Comparison of ENCODE assay signal across 8 mouse cellular contexts in genomic region chr14:52013021-52013610, GRCm38 (mm10). TPM values are rescaled to one million over a fixed set of nuclear protein-coding genes. Genes with fewer than 3 reads are reported as not detected.
DNase-seq lines count a peak whose midpoint lies in the region; ATAC-seq lines count a peak whose summit lies in the region.

No protein-coding gene starts in this region.

- peak overlapping the region; percentile 79 for H3K9ac ChIP-seq in heart, embryonic 16.5 days (ENCODE audit: low read length)
- peak overlapping the region; percentile 90 for H3K9ac ChIP-seq in embryonic facial prominence, embryonic 11.5 days (replicated peaks; ENCODE audit: low read length)
- peak overlapping the region; percentile 98 for H3K9ac ChIP-seq in hindbrain, embryonic 11.5 days (ENCODE audit: low read depth, low read length)
- H3K9ac ChIP-seq in midbrain, embryonic 12.5 days (replicated peaks): peak overlapping the region; percentile 99

- intact Hi-C loops in heart, postnatal 14 days (cut with DNase I): no loop called here
- intact Hi-C loops in left cerebral cortex, postnatal 36 days (cut with DNase I): loop anchor here (5.0 kb wide), 2 partner anchors 101 to 131 kb away; partner anchors contain the start of genes Mettl17 and Ndrg2

- H3K4me2 ChIP-seq in heart, embryonic 16.5 days (ENCODE audit: low read depth, low read length): peak overlapping the region; percentile 74
- H3K4me2 ChIP-seq in embryonic facial prominence, embryonic 11.5 days (ENCODE audit: low read depth, low read length): peak overlapping the region; percentile 66
- peak overlapping the region; percentile 71 for H3K4me2 ChIP-seq in hindbrain, embryonic 11.5 days (replicated peaks; ENCODE audit: low read depth, low read length)
- H3K4me2 ChIP-seq in midbrain, embryonic 12.5 days (replicated peaks): peak overlapping the region; percentile 79

- H3K9me3 ChIP-seq in heart, embryonic 16.5 days (replicated peaks; ENCODE audit: control insufficient read depth, low read length): no peaks in the 10 kb centered on the region
- H3K9me3 ChIP-seq in embryonic facial prominence, embryonic 11.5 days (replicated peaks; ENCODE audit: control insufficient read depth, low read length): no peaks in the 10 kb centered on the region
- no peaks in the 10 kb centered on the region for H3K9me3 ChIP-seq in hindbrain, embryonic 11.5 days (ENCODE audit: control insufficient read depth, low read length)
- no peaks in the 10 kb centered on the region for H3K9me3 ChIP-seq in midbrain, embryonic 12.5 days

- no peak for DNase-seq in heart, postnatal 14 days
- no peak for DNase-seq in embryonic facial prominence, embryonic 11.5 days (ENCODE audit: low spot score)
- DNase-seq in hindbrain, embryonic 11.5 days (ENCODE audit: low spot score): no peak
- DNase-seq in left cerebral cortex, postnatal 36 days (ENCODE audit: low spot score in 2 of 2): no peak
- no peak for DNase-seq in adrenal gland, postnatal 25 days
- DNase-seq in kidney, postnatal 36 days: no peak

- WGBS in heart, embryonic 16.5 days: 70% methylated on average over 8 of the region's 8 CpGs
- 46% methylated on average over 8 of the region's 8 CpGs for WGBS in embryonic facial prominence, embryonic 11.5 days
- WGBS in hindbrain, embryonic 11.5 days: 32% methylated on average over 8 of the region's 8 CpGs
- 18% methylated on average over 8 of the region's 8 CpGs for WGBS in midbrain, embryonic 12.5 days

- peaks cover 43% of the 10 kb centered on the region for H3K4me1 ChIP-seq in heart, embryonic 16.5 days (ENCODE audit: control insufficient read depth, insufficient read depth, low read length)
- peaks cover 8% of the 10 kb centered on the region; the same call in 1 of the 2 replicates for H3K4me1 ChIP-seq in embryonic facial prominence, embryonic 11.5 days (ENCODE audit: control insufficient read depth, insufficient read depth, low read length)
- H3K4me1 ChIP-seq in hindbrain, embryonic 11.5 days (replicated peaks; ENCODE audit: control insufficient read depth, insufficient read depth, low read length): peaks cover 32% of the 10 kb centered on the region
- H3K4me1 ChIP-seq in midbrain, embryonic 12.5 days: peaks cover 76% of the 10 kb centered on the region

- peak overlapping the region; percentile 70 for H3K4me3 ChIP-seq in heart, embryonic 16.5 days (ENCODE audit: low read length)
- H3K4me3 ChIP-seq in embryonic facial prominence, embryonic 11.5 days (ENCODE audit: low read depth, low read length): peak overlapping the region; percentile 81
- H3K4me3 ChIP-seq in hindbrain, embryonic 11.5 days (ENCODE audit: low read depth, low read length): peak overlapping the region; percentile 84
- peak overlapping the region; percentile 77 for H3K4me3 ChIP-seq in midbrain, embryonic 12.5 days

- no peak for ATAC-seq in heart, embryonic 16.5 days (replicated peaks; ENCODE audit: extremely low read depth, insufficient read depth, low FRiP score)
- no peak for ATAC-seq in embryonic facial prominence, embryonic 11.5 days (replicated peaks; ENCODE audit: insufficient number of reproducible peaks, low FRiP score, low TSS enrichment, low read depth)
- ATAC-seq in hindbrain, embryonic 11.5 days (ENCODE audit: low FRiP score): no peak
- no peak for ATAC-seq in midbrain, embryonic 12.5 days (ENCODE audit: low FRiP score, low read depth)

- peaks cover 13% of the 10 kb centered on the region for H3K36me3 ChIP-seq in heart, embryonic 16.5 days (ENCODE audit: control insufficient read depth, insufficient read depth)
- H3K36me3 ChIP-seq in embryonic facial prominence, embryonic 11.5 days (replicated peaks; ENCODE audit: control insufficient read depth, insufficient read depth, low read depth, low read length): peaks cover 3% of the 10 kb centered on the region; the same call in 1 of the 2 replicates
- peaks cover 3% of the 10 kb centered on the region for H3K36me3 ChIP-seq in hindbrain, embryonic 11.5 days (ENCODE audit: control insufficient read depth, insufficient read depth, low read length)
- H3K36me3 ChIP-seq in midbrain, embryonic 12.5 days: peaks cover 13% of the 10 kb centered on the region

- peak overlapping the region; percentile 99 for H3K27ac ChIP-seq in heart, embryonic 16.5 days (ENCODE audit: low read length)
- peak overlapping the region; percentile 99 for H3K27ac ChIP-seq in embryonic facial prominence, embryonic 11.5 days (replicated peaks; ENCODE audit: low read depth, low read length)
- peak overlapping the region; percentile 100 for H3K27ac ChIP-seq in hindbrain, embryonic 11.5 days (ENCODE audit: low read depth, low read length)
- H3K27ac ChIP-seq in midbrain, embryonic 12.5 days (replicated peaks): peak overlapping the region; percentile 100

- no peaks in the 10 kb centered on the region for H3K27me3 ChIP-seq in heart, embryonic 16.5 days (ENCODE audit: control insufficient read depth, insufficient read depth, low read length)
- H3K27me3 ChIP-seq in embryonic facial prominence, embryonic 11.5 days (ENCODE audit: control insufficient read depth, insufficient read depth, low read length): no peaks in the 10 kb centered on the region
- no peaks in the 10 kb centered on the region for H3K27me3 ChIP-seq in hindbrain, embryonic 11.5 days (ENCODE audit: control insufficient read depth, insufficient read depth, low read length)
- no peaks in the 10 kb centered on the region for H3K27me3 ChIP-seq in midbrain, embryonic 12.5 days

RNA-seq across cellular contexts. Expression of gene Tmem253, which starts 2.3 kb away (rescaled TPM):
- 0.67 and 1.3 TPM in 2 replicates for polyA plus RNA-seq in heart, embryonic 16.5 days (2015; fragmentation: Nextera tagmentation; extraction: Ambion mirVana)
- 1 to 10 TPM; 1.5 to 1.9 TPM for total RNA-seq in heart, postnatal 14 days (2021)
- polyA plus RNA-seq in embryonic facial prominence, embryonic 11.5 days (2014; fragmentation: Nextera tagmentation; extraction: Ambion mirVana): 0.35 and 1.5 TPM in 2 replicates
- polyA plus RNA-seq in hindbrain, embryonic 11.5 days (2014; fragmentation: Nextera tagmentation; extraction: Ambion mirVana): 0.50 and 1.6 TPM in 2 replicates
- polyA plus RNA-seq in midbrain, embryonic 12.5 days (2016; fragmentation: Nextera tagmentation; extraction: Ambion mirVana): 1.0 and 2.1 TPM in 2 replicates
- total RNA-seq in left cerebral cortex, postnatal 36 days (2021): under 1 TPM in 1 of 2 experiments, not detected in 1; 0.72 TPM
- 0.97 and 1.8 TPM in 2 replicates for total RNA-seq in adrenal gland, postnatal 25 days (2021)

RNA-seq across cellular contexts. Expression of gene Zfp219, which starts 7.4 kb away (rescaled TPM):
- polyA plus RNA-seq in heart, embryonic 16.5 days (2015; fragmentation: Nextera tagmentation; extraction: Ambion mirVana): 18.7 and 19.7 TPM in 2 replicates
- 10 to 100 TPM; 32.0 to 33.6 TPM for total RNA-seq in heart, postnatal 14 days (2021)
- 54.7 and 63.2 TPM in 2 replicates for polyA plus RNA-seq in embryonic facial prominence, embryonic 11.5 days (2014; fragmentation: Nextera tagmentation; extraction: Ambion mirVana)
- polyA plus RNA-seq in hindbrain, embryonic 11.5 days (2014; fragmentation: Nextera tagmentation; extraction: Ambion mirVana): 55.3 and 67.1 TPM in 2 replicates
- 111 and 112 TPM in 2 replicates for polyA plus RNA-seq in midbrain, embryonic 12.5 days (2016; fragmentation: Nextera tagmentation; extraction: Ambion mirVana)
- 10 to 100 TPM; 30.1 to 39.7 TPM for total RNA-seq in left cerebral cortex, postnatal 36 days (2021)
- total RNA-seq in adrenal gland, postnatal 25 days (2021): 58.4 and 63.3 TPM in 2 replicates

RNA-seq across cellular contexts. Expression of gene Arhgef40, which starts 28.6 kb away (rescaled TPM):
- polyA plus RNA-seq in heart, embryonic 16.5 days (2015; fragmentation: Nextera tagmentation; extraction: Ambion mirVana): 45.8 and 65.1 TPM in 2 replicates
- 10 to 100 TPM; 39.7 to 47.1 TPM for total RNA-seq in heart, postnatal 14 days (2021)
- 82.6 and 91.9 TPM in 2 replicates for polyA plus RNA-seq in embryonic facial prominence, embryonic 11.5 days (2014; fragmentation: Nextera tagmentation; extraction: Ambion mirVana)
- polyA plus RNA-seq in hindbrain, embryonic 11.5 days (2014; fragmentation: Nextera tagmentation; extraction: Ambion mirVana): 58.5 and 58.8 TPM in 2 replicates
- polyA plus RNA-seq in midbrain, embryonic 12.5 days (2016; fragmentation: Nextera tagmentation; extraction: Ambion mirVana): 116 and 122 TPM in 2 replicates
- total RNA-seq in left cerebral cortex, postnatal 36 days (2021): 10 to 100 TPM; 24.9 to 31.6 TPM
- total RNA-seq in adrenal gland, postnatal 25 days (2021): 55.7 and 59.3 TPM in 2 replicates

RNA-seq across cellular contexts. Expression of gene Olfr221, which starts 29.1 kb away (rescaled TPM):
- not detected in 2 replicates for polyA plus RNA-seq in heart, embryonic 16.5 days (2015; fragmentation: Nextera tagmentation; extraction: Ambion mirVana)
- not detected for total RNA-seq in heart, postnatal 14 days (2021)
- not detected in 2 replicates for polyA plus RNA-seq in embryonic facial prominence, embryonic 11.5 days (2014; fragmentation: Nextera tagmentation; extraction: Ambion mirVana)
- not detected in 2 replicates for polyA plus RNA-seq in hindbrain, embryonic 11.5 days (2014; fragmentation: Nextera tagmentation; extraction: Ambion mirVana)
- not detected in 2 replicates for polyA plus RNA-seq in midbrain, embryonic 12.5 days (2016; fragmentation: Nextera tagmentation; extraction: Ambion mirVana)
- not detected for total RNA-seq in left cerebral cortex, postnatal 36 days (2021)
- total RNA-seq in adrenal gland, postnatal 25 days (2021): not detected in 2 replicates
